Mouse (Mus musculus) olfactory bulb, adult 2 months (tissue): ENCODE results near the gene Lypd6b.

Source experiments
- CTCF ChIP-seq: fragments of 200-500 bp; IDR thresholded peaks from 2 replicates; pipeline ENCODE4 v1.5.1; 2012; ENCODE audit warnings: low read depth, mild to moderate bottlenecking, low read length, moderate library complexity; ENCODE audit not compliant: insufficient read depth
- POLR2A ChIP-seq: fragments of 200-500 bp; IDR thresholded peaks from 2 replicates; pipeline ENCODE4 v1.6.1; 2012; ENCODE audit warnings: mild to moderate bottlenecking, low read depth, low read length, moderate library complexity; ENCODE audit not compliant: insufficient read depth

GRCm38 (mm10) chr2:49869044-49869443, 81.6 kb downstream of the Lypd6b start:
- TF ChIP-seq CTCF (no peak), POLR2A (no peak)
